Mouse (Mus musculus) limb, embryonic 12.5 days (tissue): Measurements from ENCODE around the gene Alg13. TPM values are rescaled to one million over a fixed set of nuclear protein-coding genes. Genes with fewer than 3 reads are reported as not detected.

ENCODE experiments used
- ATAC-seq: fragments of 200-750 bp; cut with Nextera tagmentation; 2 replicates; pipeline ENCODE4 v1.8.0; 2017; ENCODE audit warnings: low read depth, moderate TSS enrichment; ENCODE audit not compliant: insufficient number of reproducible peaks, insufficient read depth, low FRiP score, low TSS enrichment
- H3K27ac ChIP-seq: fragments of 300-500 bp; sonication (generic); 2 replicates; pipeline ENCODE4 v1.5.1; 2016; ENCODE audit warnings: mild to moderate bottlenecking, moderate library complexity
- H3K27me3 ChIP-seq: fragments of 300-500 bp; sonication (generic); 2 replicates; pipeline ENCODE4 v1.6.1; 2016; ENCODE audit warnings: mild to moderate bottlenecking, moderate library complexity
- H3K36me3 ChIP-seq: fragments of 300-500 bp; sonication (generic); 2 replicates; pipeline ENCODE4 v1.6.1; 2016; ENCODE audit warnings: mild to moderate bottlenecking, moderate library complexity
- H3K4me1 ChIP-seq: fragments of 300-500 bp; sonication (generic); replicated peaks from 2 replicates; pipeline ENCODE4 v1.6.1; 2016
- H3K4me2 ChIP-seq: fragments of 300-500 bp; sonication (generic); 2 replicates; pipeline ENCODE4 v1.6.1; 2016; ENCODE audit warnings: mild to moderate bottlenecking, moderate library complexity
- H3K4me3 ChIP-seq: fragments of 300-500 bp; sonication (generic); replicated peaks from 2 replicates; pipeline ENCODE4 v1.5.1; 2016; ENCODE audit warnings: mild to moderate bottlenecking
- H3K9ac ChIP-seq: fragments of 300-500 bp; sonication (generic); replicated peaks from 2 replicates; pipeline ENCODE4 v1.6.1; 2016; ENCODE audit warnings: mild to moderate bottlenecking, moderate library complexity
- H3K9me3 ChIP-seq: fragments of 300-500 bp; sonication (generic); 2 replicates; pipeline ENCODE4 v1.6.1; 2016; ENCODE audit warnings: mild to moderate bottlenecking, moderate library complexity
- WGBS: fragments of 180-500 bp; shearing (Covaris S2); methylation state at CpG from one replicate; pipeline ENCODE4 v1.1.7; 2016; 5-methylcytosine and 5-hydroxymethylcytosine counted together
- polyA plus RNA-seq: library from polyadenylated mRNA; unstranded; fragments of >200 nt; fragmentation: Nextera tagmentation; extraction: Ambion mirVana; gene quantifications from 2 replicates; pipeline ENCODE4 v1.2.1, GENCODE M21; 2016

The Alg13 gene
- 30.2 and 31.8 TPM in 2 replicates for polyA plus RNA-seq

- Histone ChIP-seq H3K9ac (peak within 1 kb of the TSS; percentile 71), H3K4me2 (peak within 1 kb of the TSS; percentile 75), H3K4me3 (peak within 1 kb of the TSS; percentile 61), H3K36me3 (no peaks in the 10 kb centered on the region), H3K27ac (peak within 1 kb of the TSS; percentile 82), H3K27me3 (peaks cover 15% of the 10 kb centered on the region), H3K9me3 (no peaks in the 10 kb centered on the region), H3K4me1 (no peaks in the 10 kb centered on the region)
- ATAC-seq = peak; percentile 82
- WGBS = 16% methylated on average over 45 of the region's 47 CpGs
Observed at GRCm38 (mm10) chrX:144317548-144318163, at the start of gene Alg13. Gene Alg13, plus strand, starts transcription at chrX:144317804.

DNA sequence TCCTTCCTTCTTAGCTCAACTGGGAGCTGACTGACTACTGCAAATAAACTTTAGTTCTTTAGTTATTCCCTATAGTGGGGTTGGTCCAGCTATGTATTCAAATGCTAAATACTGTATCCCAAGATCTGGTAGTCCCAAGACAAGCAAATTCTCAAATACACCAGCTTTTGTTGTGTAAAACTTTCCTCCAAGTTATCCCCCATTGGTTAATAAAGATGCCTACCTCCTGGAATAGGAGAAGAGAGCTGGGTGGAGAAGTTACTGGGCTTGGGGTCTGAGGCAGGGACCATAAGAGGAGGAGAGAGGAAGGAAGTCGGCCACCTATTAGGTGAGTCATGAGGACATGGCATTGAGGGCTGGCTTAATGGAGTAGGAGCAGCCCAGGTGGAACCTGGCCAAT lies 49.0 kb upstream of the Alg13 start:
- 60% methylated on average over 1 of the region's 1 CpGs for WGBS
- no peak overlapping the region for H3K4me3 ChIP-seq
- H3K27ac ChIP-seq = no peak overlapping the region
- no peaks in the 10 kb centered on the region for H3K36me3 ChIP-seq
- no peak overlapping the region for H3K4me2 ChIP-seq
- no peaks in the 10 kb centered on the region for H3K9me3 ChIP-seq
- H3K9ac ChIP-seq = no peak overlapping the region
- H3K27me3 ChIP-seq = no peaks in the 10 kb centered on the region
- no peaks in the 10 kb centered on the region for H3K4me1 ChIP-seq
- ATAC-seq = no peak

DNA sequence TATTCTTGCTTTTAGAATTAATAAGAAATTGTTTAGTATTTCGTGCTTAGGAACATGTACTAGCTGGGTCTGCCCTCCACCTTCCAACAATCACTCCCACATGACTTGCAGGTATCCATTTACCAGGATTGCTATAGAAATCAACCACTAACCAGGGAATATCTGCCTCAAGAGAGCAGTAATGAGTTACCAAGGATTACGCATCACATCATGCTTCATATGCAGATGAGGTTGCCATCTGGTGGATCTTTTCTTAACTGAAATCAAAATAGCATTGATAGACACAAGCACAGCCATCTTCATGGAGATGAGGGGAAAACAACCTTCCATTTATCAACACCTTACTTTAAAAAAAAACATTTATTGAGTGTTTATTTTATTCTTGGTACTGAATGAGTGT lies 16.1 kb upstream of the Alg13 start:
- no peak for ATAC-seq
- Histone ChIP-seq H3K4me2 (no peak overlapping the region), H3K4me3 (no peak overlapping the region), H3K36me3 (no peaks in the 10 kb centered on the region), H3K27me3 (no peaks in the 10 kb centered on the region), H3K4me1 (no peaks in the 10 kb centered on the region), H3K9ac (no peak overlapping the region), H3K9me3 (no peaks in the 10 kb centered on the region), H3K27ac (no peak overlapping the region)
- 75% methylated on average over 2 of the region's 2 CpGs for whole genome bisulfite sequencing

DNA sequence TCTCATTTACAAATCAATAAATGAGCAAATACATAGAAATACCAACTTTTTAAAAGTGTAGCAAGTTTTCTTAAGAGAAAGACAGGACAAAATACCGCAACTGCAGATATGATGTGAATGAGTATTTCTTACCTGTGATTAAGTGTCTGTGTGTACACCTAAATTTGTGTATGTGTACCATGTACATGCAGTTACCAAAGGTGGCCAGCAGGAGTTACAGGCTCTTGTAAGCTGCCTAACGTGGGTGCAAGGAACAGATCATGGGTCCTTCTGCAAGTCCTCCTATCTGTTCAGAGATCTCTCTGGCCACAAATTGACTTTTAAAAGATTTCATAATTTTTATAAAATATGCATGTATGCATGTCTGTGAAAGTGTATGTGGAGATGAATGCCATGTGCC lies 11.9 kb upstream of the Alg13 start:
- 78% methylated on average over 2 of the region's 2 CpGs for WGBS
- Histone ChIP-seq H3K9me3 (no peaks in the 10 kb centered on the region), H3K27me3 (no peaks in the 10 kb centered on the region), H3K4me3 (no peak overlapping the region), H3K4me1 (no peaks in the 10 kb centered on the region), H3K27ac (no peak overlapping the region), H3K9ac (no peak overlapping the region), H3K4me2 (no peak overlapping the region), H3K36me3 (no peaks in the 10 kb centered on the region)
- ATAC-seq = no peak

- Histone ChIP-seq H3K36me3 (no peaks in the 10 kb centered on the region), H3K4me3 (no peak overlapping the region), H3K4me2 (no peak overlapping the region), H3K9ac (no peak overlapping the region), H3K9me3 (no peaks in the 10 kb centered on the region), H3K4me1 (no peaks in the 10 kb centered on the region), H3K27me3 (peaks cover 15% of the 10 kb centered on the region), H3K27ac (no peak overlapping the region)
- 62% methylated on average over 2 of the region's 2 CpGs for WGBS
- no peak for ATAC-seq
Observed at GRCm38 (mm10) chrX:144314041-144314440, 3.6 kb upstream of the Alg13 start.

- H3K27ac ChIP-seq = no peak overlapping the region
- H3K9me3 ChIP-seq = no peaks in the 10 kb centered on the region
- WGBS = 28% methylated on average over 5 of the region's 5 CpGs
Observed at GRCm38 (mm10) chrX:144315028-144315427, 2.6 kb upstream of the Alg13 start.

DNA sequence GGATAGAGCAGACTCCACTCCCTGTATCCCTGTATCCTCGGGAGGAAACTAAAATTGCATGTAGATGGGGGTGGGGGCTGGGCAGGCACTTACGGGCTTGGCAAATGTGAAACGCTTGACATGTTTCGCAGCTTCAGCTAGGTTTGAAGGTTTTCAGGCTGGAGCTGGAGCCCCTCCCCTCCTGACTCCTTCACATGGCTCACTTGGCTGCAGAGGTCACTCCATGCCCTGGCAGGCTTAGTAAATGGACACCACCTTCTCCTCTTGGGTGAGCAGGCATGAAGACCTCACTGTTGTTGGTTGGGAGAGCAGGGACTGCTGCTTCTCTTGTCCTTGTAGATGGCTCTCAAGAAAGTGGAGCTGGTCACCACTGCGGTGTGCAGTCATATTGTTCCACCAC lies 1.6 kb upstream of the Alg13 start:
- no peak for ATAC-seq
- Histone ChIP-seq H3K4me1 (no peaks in the 10 kb centered on the region), H3K9me3 (no peaks in the 10 kb centered on the region), H3K27ac (no peak overlapping the region), H3K36me3 (no peaks in the 10 kb centered on the region), H3K4me3 (no peak overlapping the region), H3K27me3 (peaks cover 15% of the 10 kb centered on the region), H3K9ac (no peak overlapping the region), H3K4me2 (no peak overlapping the region)
- 57% methylated on average over 5 of the region's 5 CpGs for WGBS

More at GRCm38 (mm10) chrX:144315028-144315427, 2.6 kb upstream of the Alg13 start:
- H3K27me3 ChIP-seq = peaks cover 15% of the 10 kb centered on the region
- no peaks in the 10 kb centered on the region for H3K4me1 ChIP-seq
- no peak overlapping the region for H3K4me2 ChIP-seq
- H3K36me3 ChIP-seq = no peaks in the 10 kb centered on the region
- no peak for ATAC-seq
- H3K4me3 ChIP-seq = no peak overlapping the region
- no peak overlapping the region for H3K9ac ChIP-seq

DNA sequence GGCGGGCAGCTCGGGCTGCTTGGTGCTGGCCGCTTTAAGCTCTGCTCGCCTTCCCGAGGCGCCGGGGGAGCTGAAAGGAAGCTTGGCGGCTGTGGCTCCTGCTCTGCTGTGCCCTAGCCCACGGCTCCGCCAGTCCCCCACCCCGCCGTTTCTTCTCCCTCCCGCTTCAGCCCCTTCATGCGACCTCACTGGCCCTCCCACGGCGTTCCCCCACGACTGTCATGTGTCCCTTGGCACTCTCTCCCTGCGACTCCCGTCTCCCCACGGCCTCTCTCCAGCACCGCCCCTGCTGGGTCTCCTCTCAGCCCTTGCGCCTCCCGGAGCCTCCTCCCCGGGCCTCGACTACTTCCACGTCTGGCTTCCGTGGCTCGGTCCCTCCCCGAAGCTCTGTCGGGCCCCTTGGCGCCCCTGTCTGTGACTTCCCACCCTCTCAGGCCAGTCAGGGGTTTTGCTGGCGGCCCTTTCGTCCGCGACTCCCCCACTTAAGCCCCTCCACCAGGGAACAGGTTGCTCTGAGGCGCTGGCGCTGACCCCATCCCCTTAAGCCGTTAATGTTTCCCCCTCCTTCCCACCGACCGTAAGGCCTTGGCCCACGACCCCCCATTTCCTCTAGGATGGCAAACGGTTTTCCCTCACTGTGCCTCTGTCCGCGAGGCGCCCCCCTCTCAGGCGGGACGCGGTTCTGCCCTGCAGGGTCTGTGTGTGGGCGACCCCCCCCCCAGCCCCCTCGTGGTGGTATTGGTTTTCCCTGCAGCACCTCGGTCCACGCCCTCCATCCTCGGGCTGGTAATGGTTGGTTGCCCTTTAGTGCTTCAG lies 768 bp downstream of the Alg13 start:
- WGBS = 20% methylated on average over 49 of the region's 53 CpGs
- peak overlapping the region; percentile 71 for H3K9ac ChIP-seq
- no peaks in the 10 kb centered on the region for H3K9me3 ChIP-seq
- no peaks in the 10 kb centered on the region for H3K36me3 ChIP-seq
- H3K4me3 ChIP-seq = peak overlapping the region; percentile 61
- peaks cover 15% of the 10 kb centered on the region for H3K27me3 ChIP-seq
- ATAC-seq = peak; percentile 71
- H3K4me1 ChIP-seq = no peaks in the 10 kb centered on the region
- H3K27ac ChIP-seq = peak overlapping the region; percentile 82
- peak overlapping the region; percentile 75 for H3K4me2 ChIP-seq

DNA sequence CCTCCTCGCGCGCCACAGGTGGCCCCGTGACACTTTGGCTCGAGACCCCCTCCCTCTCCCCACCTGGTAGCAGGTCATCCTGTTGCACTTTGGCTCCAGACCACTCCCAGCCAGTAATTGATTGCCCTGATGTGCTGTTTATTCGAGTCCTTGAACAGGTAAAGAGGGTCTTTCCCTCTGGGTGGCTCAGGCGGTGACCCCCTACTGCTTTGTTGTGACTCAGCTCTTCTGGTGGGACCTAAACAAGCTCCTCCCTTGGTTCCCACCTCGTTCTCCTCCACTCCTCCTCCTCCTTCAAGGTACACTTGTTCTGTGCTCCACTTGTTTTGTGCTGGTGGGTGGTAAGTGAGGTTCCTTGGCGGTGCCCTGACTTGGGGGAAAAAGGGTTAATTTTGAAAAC lies 1.8 kb downstream of the Alg13 start:
- Histone ChIP-seq H3K4me3 (peak overlapping the region; percentile 61), H3K9ac (no peak overlapping the region), H3K9me3 (no peaks in the 10 kb centered on the region), H3K4me2 (peak overlapping the region; percentile 75), H3K27me3 (peaks cover 15% of the 10 kb centered on the region), H3K27ac (no peak overlapping the region), H3K4me1 (no peaks in the 10 kb centered on the region), H3K36me3 (no peaks in the 10 kb centered on the region)
- 18% methylated on average over 9 of the region's 9 CpGs for WGBS
- ATAC-seq = no peak

DNA sequence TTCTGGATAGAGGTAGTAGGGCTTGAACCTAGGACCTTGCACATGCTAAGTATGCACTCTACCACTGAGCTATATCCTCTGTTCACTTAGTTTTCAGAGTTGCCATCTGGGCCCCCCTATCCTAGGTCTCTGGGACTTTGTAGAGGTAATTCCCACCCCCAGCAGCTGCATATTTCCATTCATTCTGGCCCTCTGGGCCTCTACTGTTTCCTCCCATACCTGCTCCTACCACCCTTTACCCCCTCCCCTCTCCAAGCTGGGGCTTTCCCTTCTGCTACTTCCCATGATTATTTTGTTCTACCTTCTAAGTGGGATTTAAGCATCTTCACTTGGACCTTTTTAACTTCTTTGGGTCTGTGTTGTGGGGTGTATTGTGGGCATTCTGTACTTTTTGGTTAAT lies 7.8 kb downstream of the Alg13 start:
- ATAC-seq = no peak
- Histone ChIP-seq H3K9ac (no peak overlapping the region), H3K9me3 (no peaks in the 10 kb centered on the region), H3K4me3 (no peak overlapping the region), H3K4me1 (no peaks in the 10 kb centered on the region), H3K27me3 (no peaks in the 10 kb centered on the region), H3K4me2 (no peak overlapping the region), H3K36me3 (peaks cover 7% of the 10 kb centered on the region; the same call in 1 of the 2 replicates), H3K27ac (no peak overlapping the region)

DNA sequence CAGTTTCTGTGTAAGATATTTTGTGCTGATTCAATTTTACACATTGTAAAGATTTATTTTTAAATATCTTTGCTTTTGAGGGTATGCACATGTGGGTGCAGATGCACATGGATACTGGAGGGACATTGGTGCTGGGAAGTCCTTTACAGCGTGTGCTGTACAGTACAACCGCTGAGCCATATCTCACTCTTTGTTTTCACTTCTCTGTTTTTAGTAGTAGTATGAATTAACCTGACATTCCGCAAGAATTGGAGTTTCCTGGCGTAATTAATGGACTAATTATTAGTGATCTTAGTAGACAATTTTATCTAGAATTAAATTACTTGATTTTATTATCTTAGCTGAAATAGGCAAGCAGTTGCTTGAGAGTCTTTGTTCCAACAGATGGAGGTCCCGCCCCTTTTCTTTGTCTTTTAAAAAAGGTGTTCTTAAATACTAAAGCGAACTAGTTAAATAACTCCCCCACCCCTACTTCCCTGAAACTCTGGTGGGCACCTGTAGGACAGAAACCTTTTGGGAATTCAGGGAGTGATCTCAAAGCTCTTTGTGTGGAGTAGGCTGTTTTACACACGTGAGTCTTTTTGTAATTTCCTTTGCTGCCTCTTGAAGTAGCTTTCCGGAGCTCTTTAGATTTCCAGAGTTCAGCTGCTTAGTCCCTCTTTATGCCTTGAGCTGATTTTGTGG lies 17.9 kb downstream of the Alg13 start:
- Histone ChIP-seq H3K4me3 (no peak overlapping the region), H3K4me1 (no peaks in the 10 kb centered on the region), H3K27me3 (no peaks in the 10 kb centered on the region; the same call in 1 of the 2 replicates), H3K9ac (no peak overlapping the region), H3K9me3 (no peaks in the 10 kb centered on the region), H3K36me3 (no peaks in the 10 kb centered on the region), H3K4me2 (no peak overlapping the region), H3K27ac (no peak overlapping the region)
- WGBS = 56% methylated on average over 8 of the region's 8 CpGs
- no peak for ATAC-seq
